In genomic region chr7:95688151-95689146, GRCm38 (mm10) we compare ENCODE assay signal across 8 mouse cellular contexts.
DNase-seq lines count a peak whose midpoint lies in the region; ATAC-seq and TF ChIP-seq lines count a peak whose summit lies in the region.
"Had no signal": no experiment of that assay in that cellular context is flagged by ENCODE, and none has a peak within 500 bp of the region (broad histone marks: within the 10 kb centered on the region; RNA-seq: fewer than 3 reads in every experiment).

No protein-coding gene starts in this region.

- H3K9me3 ChIP-seq in lung, embryonic 14.5 days (ENCODE audit: low read depth, low read length): no peaks in the 10 kb centered on the region
- no peaks in the 10 kb centered on the region for H3K9me3 ChIP-seq in forebrain, embryonic 14.5 days (replicated peaks; ENCODE audit: control insufficient read depth, low read length)
- H3K9me3 ChIP-seq in liver, embryonic 15.5 days (replicated peaks): no peaks in the 10 kb centered on the region
- H3K9me3 ChIP-seq in stomach, postnatal 0 days (ENCODE audit: control insufficient read depth, low read length): no peaks in the 10 kb centered on the region

- no peak overlapping the region for H3K27ac ChIP-seq in lung, embryonic 14.5 days (ENCODE audit: low read depth)
- H3K27ac ChIP-seq in forebrain, embryonic 14.5 days (ENCODE audit: low read depth, low read length): no peak overlapping the region; the same call in 1 of the 2 replicates
- H3K27ac ChIP-seq in liver, embryonic 15.5 days (replicated peaks): no peak overlapping the region
- no peak overlapping the region for H3K27ac ChIP-seq in stomach, postnatal 0 days (replicated peaks)

- H3K4me3 ChIP-seq in lung, embryonic 14.5 days (ENCODE audit: low read depth, low read length): peak overlapping the region; percentile 27
- H3K4me3 ChIP-seq in forebrain, embryonic 14.5 days (ENCODE audit: low read depth, low read length): peak overlapping the region; percentile 23
- no peak overlapping the region for H3K4me3 ChIP-seq in liver, embryonic 15.5 days (replicated peaks)
- H3K4me3 ChIP-seq in stomach, postnatal 0 days (ENCODE audit: low read depth, low read length): peak overlapping the region; percentile 31
- H3K4me3 ChIP-seq: megakaryocyte, embryonic 14.5 days had no signal

- WGBS in lung, embryonic 14.5 days: 15% methylated on average over 16 of the region's 16 CpGs
- 2% methylated on average over 16 of the region's 16 CpGs for WGBS in forebrain, embryonic 14.5 days
- WGBS in liver, embryonic 15.5 days (ENCODE audit: insufficient replicate concordance): 24% methylated on average over 16 of the region's 16 CpGs
- 21% methylated on average over 16 of the region's 16 CpGs for WGBS in stomach, postnatal 0 days

- no peaks in the 10 kb centered on the region for H3K27me3 ChIP-seq in lung, embryonic 14.5 days (ENCODE audit: insufficient read depth, low read length)
- H3K27me3 ChIP-seq in forebrain, embryonic 14.5 days (replicated peaks; ENCODE audit: control insufficient read depth, insufficient read depth, low read length): peaks cover 9% of the 10 kb centered on the region; the same call in 1 of the 2 replicates
- H3K27me3 ChIP-seq in liver, embryonic 15.5 days: no peaks in the 10 kb centered on the region
- H3K27me3 ChIP-seq in stomach, postnatal 0 days (ENCODE audit: control insufficient read depth, insufficient read depth, low read length): no peaks in the 10 kb centered on the region
- H3K27me3 ChIP-seq: megakaryocyte, embryonic 14.5 days had no signal

- TF ChIP-seq CTCF in lung, embryonic 14.5 days (IDR thresholded peaks at IDR 0.05; ENCODE audit: low read depth): no peak
- TF ChIP-seq CTCF in stomach, postnatal 0 days (IDR thresholded peaks at IDR 0.05; ENCODE audit: low read depth): no peak

- DNase-seq in lung, embryonic 14.5 days: no peak
- DNase-seq in lung, postnatal 25 days (ENCODE audit: low spot score): no peak
- peak; percentile 61 for DNase-seq in forebrain, embryonic 14.5 days (ENCODE audit: low spot score)
- peak; percentile 20 for DNase-seq in stomach, postnatal 0 days (ENCODE audit: low spot score)
- DNase-seq in testis, postnatal 14 days (ENCODE audit: low spot score): no peak
- no peak for DNase-seq in urinary bladder, adult 18-20 months (ENCODE audit: low spot score in 2 of 2)

- H3K4me1 ChIP-seq in lung, embryonic 14.5 days (ENCODE audit: insufficient read depth): no peaks in the 10 kb centered on the region
- peaks cover 13% of the 10 kb centered on the region for H3K4me1 ChIP-seq in forebrain, embryonic 14.5 days (ENCODE audit: control insufficient read depth, insufficient read depth, low read length)
- no peaks in the 10 kb centered on the region for H3K4me1 ChIP-seq in liver, embryonic 15.5 days (replicated peaks)
- H3K4me1 ChIP-seq in stomach, postnatal 0 days (replicated peaks; ENCODE audit: control insufficient read depth, insufficient read depth): no peaks in the 10 kb centered on the region
- H3K4me1 ChIP-seq: megakaryocyte, embryonic 14.5 days had no signal

- peak overlapping the region; percentile 60 for H3K4me2 ChIP-seq in lung, embryonic 14.5 days
- H3K4me2 ChIP-seq in forebrain, embryonic 14.5 days (ENCODE audit: low read length): peak overlapping the region; percentile 49
- H3K4me2 ChIP-seq in liver, embryonic 15.5 days: peak overlapping the region; percentile 38; the same call in 1 of the 2 replicates
- peak overlapping the region; percentile 48 for H3K4me2 ChIP-seq in stomach, postnatal 0 days (replicated peaks; ENCODE audit: low read depth)

- H3K9ac ChIP-seq in lung, embryonic 14.5 days: peak overlapping the region; percentile 30; the same call in 1 of the 2 replicates
- H3K9ac ChIP-seq in forebrain, embryonic 14.5 days (ENCODE audit: low read length): no peak overlapping the region
- no peak overlapping the region for H3K9ac ChIP-seq in liver, embryonic 15.5 days
- no peak overlapping the region for H3K9ac ChIP-seq in stomach, postnatal 0 days (ENCODE audit: low read length)

- ATAC-seq in lung, embryonic 14.5 days (ENCODE audit: insufficient read depth): no peak; the same call in 1 of the 2 replicates
- peak; percentile 78 for ATAC-seq in forebrain, embryonic 14.5 days
- ATAC-seq in liver, embryonic 15.5 days (ENCODE audit: insufficient read depth): no peak
- ATAC-seq in stomach, postnatal 0 days (ENCODE audit: low FRiP score, low TSS enrichment): no peak

- no peaks in the 10 kb centered on the region for H3K36me3 ChIP-seq in lung, embryonic 14.5 days (ENCODE audit: insufficient read depth)
- H3K36me3 ChIP-seq in forebrain, embryonic 14.5 days (ENCODE audit: control insufficient read depth, insufficient read depth, low read length): no peaks in the 10 kb centered on the region
- no peaks in the 10 kb centered on the region for H3K36me3 ChIP-seq in liver, embryonic 15.5 days (replicated peaks)
- H3K36me3 ChIP-seq in stomach, postnatal 0 days (ENCODE audit: control insufficient read depth, insufficient read depth, low read length): no peaks in the 10 kb centered on the region

- no peak for TF ChIP-seq EP300 in stomach, postnatal 0 days (optimal IDR thresholded peaks at IDR 0.05)

Comparison
In these comparisons a context has a peak if more than half of its experiments do, and no peak if none do; other contexts are left out.
1. DNase-seq: peak in forebrain, embryonic 14.5 days (single experiment) and stomach, postnatal 0 days (single experiment); none in lung, embryonic 14.5 days (single experiment), lung, postnatal 25 days (single experiment), testis, postnatal 14 days (single experiment) and urinary bladder, adult 18-20 months (0 of 2).
2. Peak in every context shown above with its lines, with median percentiles within 50 percentile points of each other: H3K4me2 ChIP-seq.